Mouse (Mus musculus) liver, embryonic 15.5 days (tissue): ENCODE results near the gene Prrc2b. TPM values are rescaled to one million over a fixed set of nuclear protein-coding genes. Genes with fewer than 3 reads are reported as not detected.
A peak's percentile ranks its signal among the peaks of the same experiment; 100 is the strongest.

Experiments used
- ATAC-seq: fragments of 200-750 bp; cut with Nextera tagmentation; 2 replicates; pipeline ENCODE4 v1.8.0; 2017; ENCODE audit warnings: moderate number of reproducible peaks, mild to moderate bottlenecking, moderate library complexity; ENCODE audit not compliant: insufficient read depth
- H3K27ac ChIP-seq: fragments of 300-500 bp; sonication (generic); replicated peaks from 2 replicates; pipeline ENCODE4 v1.5.1; 2015; ENCODE audit warnings: mild to moderate bottlenecking, inconsistent platforms
- H3K27me3 ChIP-seq: fragments of 300-500 bp; sonication (generic); 2 replicates; pipeline ENCODE4 v1.6.1; 2015; ENCODE audit warnings: mild to moderate bottlenecking, inconsistent platforms
- H3K36me3 ChIP-seq: fragments of 300-500 bp; sonication (generic); replicated peaks from 2 replicates; pipeline ENCODE4 v1.6.1; 2015; ENCODE audit warnings: moderate library complexity, mild to moderate bottlenecking, inconsistent platforms
- H3K4me1 ChIP-seq: fragments of 300-500 bp; sonication (generic); replicated peaks from 2 replicates; pipeline ENCODE4 v1.6.1; 2015; ENCODE audit warnings: inconsistent platforms
- H3K4me2 ChIP-seq: fragments of 300-500 bp; sonication (generic); 2 replicates; pipeline ENCODE4 v1.6.1; 2015; ENCODE audit warnings: moderate library complexity, mild to moderate bottlenecking, inconsistent platforms
- H3K4me3 ChIP-seq: fragments of 300-500 bp; sonication (generic); replicated peaks from 2 replicates; pipeline ENCODE4 v1.5.1; 2015; ENCODE audit warnings: mild to moderate bottlenecking, inconsistent platforms
- H3K9ac ChIP-seq: fragments of 300-500 bp; sonication (generic); 2 replicates; pipeline ENCODE4 v1.6.1; 2015; ENCODE audit warnings: moderate library complexity, mild to moderate bottlenecking, inconsistent platforms
- H3K9me3 ChIP-seq: fragments of 300-500 bp; sonication (generic); replicated peaks from 2 replicates; pipeline ENCODE4 v1.6.1; 2016; ENCODE audit warnings: inconsistent platforms
- WGBS: fragments of 180-500 bp; shearing (Covaris S2); methylation state at CpG from one replicate; pipeline ENCODE4 v1.1.7; 2015; ENCODE audit warnings: mixed read lengths; ENCODE audit not compliant: insufficient replicate concordance; 5-methylcytosine and 5-hydroxymethylcytosine counted together
- polyA plus RNA-seq: library from polyadenylated mRNA; unstranded; fragments of >200 nt; fragmentation: Nextera tagmentation; extraction: Ambion mirVana; gene quantifications from 2 replicates; pipeline ENCODE4 v1.2.1, GENCODE M21; 2015

The Prrc2b gene
- polyA plus RNA-seq, 1 experiment from 2014 or later: 8.3 TPM

GRCm38 (mm10) chr2:32162646-32163045, 11.8 kb downstream of the Prrc2b start:
- Histone ChIP-seq H3K9ac (no peak overlapping the region), H3K27ac (peak overlapping the region; percentile 31; the same call in 1 of the 2 replicates), H3K27me3 (no peaks in the 10 kb centered on the region), H3K4me2 (no peak overlapping the region), H3K4me1 (peaks cover 89% of the 10 kb centered on the region), H3K4me3 (no peak overlapping the region), H3K9me3 (no peaks in the 10 kb centered on the region), H3K36me3 (0 out of 2 replicates have a peak, but pooled peaks cover 8% of the 10 kb centered on the region)
- 54% methylated on average over 4 of the region's 4 CpGs for WGBS
- ATAC-seq: no peak

GRCm38 (mm10) chr2:32163057-32163456, 12.2 kb downstream of the Prrc2b start:
- Histone ChIP-seq H3K4me3 (no peak overlapping the region), H3K27ac (0 out of 2 replicates have a peak overlapping the region, but pooled peaks have one; percentile 77), H3K27me3 (no peaks in the 10 kb centered on the region), H3K4me2 (no peak overlapping the region), H3K9me3 (no peaks in the 10 kb centered on the region), H3K4me1 (peaks cover 90% of the 10 kb centered on the region), H3K9ac (no peak overlapping the region), H3K36me3 (0 out of 2 replicates have a peak, but pooled peaks cover 8% of the 10 kb centered on the region)
- no peak for ATAC-seq
- WGBS: 69% methylated on average over 3 of the region's 3 CpGs

- Histone ChIP-seq H3K4me3 (no peak overlapping the region), H3K9ac (peak overlapping the region; percentile 3; the same call in 1 of the 2 replicates), H3K4me1 (peaks cover 89% of the 10 kb centered on the region), H3K9me3 (no peaks in the 10 kb centered on the region), H3K36me3 (0 out of 2 replicates have a peak, but pooled peaks cover 8% of the 10 kb centered on the region), H3K27me3 (no peaks in the 10 kb centered on the region), H3K27ac (peak overlapping the region; percentile 77), H3K4me2 (peak overlapping the region; percentile 42)
- WGBS: 22% methylated on average over 12 of the region's 12 CpGs
- ATAC-seq: peak; percentile 68
These were observed 13.6 kb downstream of the Prrc2b start for GRCm38 (mm10) chr2:32164503-32164902.

- Histone ChIP-seq H3K36me3 (0 out of 2 replicates have a peak, but pooled peaks cover 6% of the 10 kb centered on the region), H3K27ac (peak overlapping the region; percentile 77), H3K9ac (peak overlapping the region; percentile 3; the same call in 1 of the 2 replicates), H3K4me2 (peak overlapping the region; percentile 42), H3K4me1 (peaks cover 83% of the 10 kb centered on the region), H3K9me3 (no peaks in the 10 kb centered on the region), H3K27me3 (no peaks in the 10 kb centered on the region), H3K4me3 (no peak overlapping the region)
- peak; percentile 67; the same call in 1 of the 2 replicates for ATAC-seq
- WGBS: 73% methylated on average over 11 of the region's 11 CpGs
These were observed 14.3 kb downstream of the Prrc2b start for GRCm38 (mm10) chr2:32165040-32165800.

- WGBS: 7% methylated on average over 10 of the region's 10 CpGs
- peak overlapping the region; percentile 54 for H3K4me2 ChIP-seq
- no peak overlapping the region for H3K4me3 ChIP-seq
- H3K36me3 ChIP-seq: no peaks in the 10 kb centered on the region
- H3K4me1 ChIP-seq: peaks cover 77% of the 10 kb centered on the region
- no peak overlapping the region for H3K9ac ChIP-seq
- H3K9me3 ChIP-seq: no peaks in the 10 kb centered on the region
- H3K27me3 ChIP-seq: no peaks in the 10 kb centered on the region
- ATAC-seq: no peak
- H3K27ac ChIP-seq: peak overlapping the region; percentile 71; the same call in 1 of the 2 replicates
These were observed 15.7 kb downstream of the Prrc2b start for GRCm38 (mm10) chr2:32166581-32166980.

- no peaks in the 10 kb centered on the region for H3K27me3 ChIP-seq
- H3K9me3 ChIP-seq: no peaks in the 10 kb centered on the region
- H3K4me3 ChIP-seq: no peak overlapping the region
- ATAC-seq: no peak
- H3K27ac ChIP-seq: peak overlapping the region; percentile 71
- H3K4me2 ChIP-seq: peak overlapping the region; percentile 54
- 13% methylated on average over 16 of the region's 16 CpGs for WGBS
- no peak overlapping the region for H3K9ac ChIP-seq
- peaks cover 70% of the 10 kb centered on the region for H3K4me1 ChIP-seq
- H3K36me3 ChIP-seq: no peaks in the 10 kb centered on the region
These were observed 16.3 kb downstream of the Prrc2b start for GRCm38 (mm10) chr2:32167034-32167770.

DNA sequence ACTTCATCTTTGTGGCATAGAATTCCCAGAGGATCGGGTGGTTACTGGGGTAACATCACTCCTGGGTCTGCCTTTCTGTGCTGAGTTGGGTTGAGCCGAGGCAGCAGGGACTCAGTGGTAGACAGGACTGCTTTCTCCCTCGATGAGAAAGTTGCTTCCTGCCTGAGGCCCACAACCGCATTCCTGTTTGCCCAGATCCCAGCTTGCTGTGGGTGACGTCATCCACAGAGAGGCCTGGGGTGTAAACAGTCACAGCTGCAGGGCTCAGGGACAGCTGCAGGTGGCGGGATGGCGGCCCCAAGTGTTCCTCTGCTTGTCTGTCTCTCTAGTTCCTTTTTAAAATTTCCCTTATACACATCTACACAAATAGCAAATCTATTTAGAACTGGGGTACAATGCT, 16.9 kb downstream of the Prrc2b start:
- peak overlapping the region; percentile 54 for H3K4me2 ChIP-seq
- no peaks in the 10 kb centered on the region for H3K9me3 ChIP-seq
- no peaks in the 10 kb centered on the region for H3K36me3 ChIP-seq
- H3K27ac ChIP-seq: peak overlapping the region; percentile 71
- H3K4me3 ChIP-seq: no peak overlapping the region
- no peak overlapping the region for H3K9ac ChIP-seq
- ATAC-seq: peak; percentile 48; the same call in 1 of the 2 replicates
- H3K4me1 ChIP-seq: peaks cover 64% of the 10 kb centered on the region
- no peaks in the 10 kb centered on the region for H3K27me3 ChIP-seq
- 12% methylated on average over 7 of the region's 7 CpGs for WGBS

GRCm38 (mm10) chr2:32169292-32169691, 18.4 kb downstream of the Prrc2b start:
- Histone ChIP-seq H3K9me3 (no peaks in the 10 kb centered on the region), H3K4me2 (no peak overlapping the region), H3K4me1 (peaks cover 62% of the 10 kb centered on the region), H3K4me3 (no peak overlapping the region), H3K27ac (0 out of 2 replicates have a peak overlapping the region, but pooled peaks have one; percentile 0), H3K36me3 (no peaks in the 10 kb centered on the region), H3K9ac (no peak overlapping the region), H3K27me3 (no peaks in the 10 kb centered on the region)
- ATAC-seq: no peak
- 78% methylated on average over 5 of the region's 5 CpGs for WGBS

GRCm38 (mm10) chr2:32170010-32170409, 19.1 kb downstream of the Prrc2b start:
- no peak overlapping the region for H3K27ac ChIP-seq
- H3K4me2 ChIP-seq: no peak overlapping the region
- H3K4me3 ChIP-seq: no peak overlapping the region
- H3K4me1 ChIP-seq: peaks cover 62% of the 10 kb centered on the region
- WGBS: 74% methylated on average over 8 of the region's 8 CpGs
- no peaks in the 10 kb centered on the region for H3K36me3 ChIP-seq
- no peak overlapping the region for H3K9ac ChIP-seq
- no peak for ATAC-seq
- no peaks in the 10 kb centered on the region for H3K9me3 ChIP-seq
- H3K27me3 ChIP-seq: no peaks in the 10 kb centered on the region

- no peaks in the 10 kb centered on the region for H3K36me3 ChIP-seq
- H3K4me2 ChIP-seq: no peak overlapping the region
- no peak overlapping the region for H3K9ac ChIP-seq
- ATAC-seq: no peak
- H3K4me1 ChIP-seq: peaks cover 57% of the 10 kb centered on the region
- H3K4me3 ChIP-seq: no peak overlapping the region
- no peaks in the 10 kb centered on the region for H3K27me3 ChIP-seq
- H3K27ac ChIP-seq: no peak overlapping the region
- WGBS: 83% methylated on average over 14 of the region's 14 CpGs
- H3K9me3 ChIP-seq: no peaks in the 10 kb centered on the region
These were observed 21.0 kb downstream of the Prrc2b start for GRCm38 (mm10) chr2:32171658-32172433.
